Mouse (Mus musculus) kidney, embryonic 15.5 days (tissue): Measurements from ENCODE around the gene Gck. TPM values are rescaled to one million over a fixed set of nuclear protein-coding genes. Genes with fewer than 3 reads are reported as not detected.

ENCODE experiments used
- ATAC-seq: fragments of 200-750 bp; cut with Nextera tagmentation; replicated peaks from 2 replicates; pipeline ENCODE4 v1.8.0; 2017; ENCODE audit warnings: moderate TSS enrichment; ENCODE audit not compliant: low FRiP score
- H3K27ac ChIP-seq: fragments of 300-500 bp; sonication (generic); 2 replicates; pipeline ENCODE4 v1.5.1; 2015; ENCODE audit warnings: mild to moderate bottlenecking, inconsistent platforms
- H3K27me3 ChIP-seq: fragments of 300-500 bp; sonication (generic); 2 replicates; pipeline ENCODE4 v1.6.1; 2015; ENCODE audit warnings: inconsistent platforms
- H3K36me3 ChIP-seq: fragments of 300-500 bp; sonication (generic); 2 replicates; pipeline ENCODE4 v1.6.1; 2015; ENCODE audit warnings: inconsistent platforms
- H3K4me1 ChIP-seq: fragments of 300-500 bp; sonication (generic); 2 replicates; pipeline ENCODE4 v1.6.1; 2015; ENCODE audit warnings: inconsistent platforms
- H3K4me2 ChIP-seq: fragments of 300-500 bp; sonication (generic); 2 replicates; pipeline ENCODE4 v1.6.1; 2015; ENCODE audit warnings: moderate library complexity, mild to moderate bottlenecking, inconsistent platforms
- H3K4me3 ChIP-seq: fragments of 300-500 bp; sonication (generic); replicated peaks from 2 replicates; pipeline ENCODE4 v1.5.1; 2015; ENCODE audit warnings: mild to moderate bottlenecking, inconsistent platforms
- H3K9ac ChIP-seq: fragments of 300-500 bp; sonication (generic); 2 replicates; pipeline ENCODE4 v1.6.1; 2015; ENCODE audit warnings: mild to moderate bottlenecking, inconsistent platforms
- H3K9me3 ChIP-seq: fragments of 300-500 bp; sonication (generic); replicated peaks from 2 replicates; pipeline ENCODE4 v1.6.1; 2016; ENCODE audit warnings: inconsistent platforms
- WGBS: fragments of 180-500 bp; shearing (Covaris S2); methylation state at CpG from one replicate; pipeline ENCODE4 v1.1.7; 2015; ENCODE audit warnings: mixed read lengths; 5-methylcytosine and 5-hydroxymethylcytosine counted together
- polyA plus RNA-seq: library from polyadenylated mRNA; unstranded; fragments of >200 nt; fragmentation: Nextera tagmentation; extraction: Ambion mirVana; gene quantifications from 2 replicates; pipeline ENCODE4 v1.2.1, GENCODE M21; 2015

Gck gene
- polyA plus RNA-seq, 1 experiment from 2014 or later, result 2.0 TPM

DNA sequence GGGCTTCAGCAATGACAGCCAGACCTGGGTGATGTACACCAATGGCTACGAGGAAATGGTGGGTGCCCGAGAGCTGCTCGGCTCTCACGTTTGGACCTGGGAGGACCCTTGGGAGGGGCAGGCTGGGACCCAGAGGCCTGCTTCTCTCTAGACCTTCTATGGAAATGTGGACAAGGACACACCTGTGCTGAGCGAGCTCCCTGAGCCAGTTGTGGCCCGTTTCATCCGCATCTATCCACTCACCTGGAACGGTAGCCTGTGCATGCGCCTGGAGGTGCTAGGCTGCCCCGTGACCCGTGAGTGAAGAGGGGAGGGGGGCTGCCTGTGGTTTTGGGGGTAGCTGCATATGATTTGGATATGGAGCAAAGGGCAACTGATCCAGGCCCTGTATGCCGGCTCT lies 81.6 kb downstream of the Gck start:
- no peak overlapping the region for H3K9ac ChIP-seq
- H3K4me1 ChIP-seq, result peaks cover 32% of the 10 kb centered on the region
- WGBS, result 83% methylated on average over 12 of the region's 12 CpGs
- H3K27me3 ChIP-seq, result no peaks in the 10 kb centered on the region
- no peak for ATAC-seq
- no peak overlapping the region for H3K4me2 ChIP-seq
- H3K9me3 ChIP-seq, result no peaks in the 10 kb centered on the region
- no peak overlapping the region for H3K4me3 ChIP-seq
- no peak overlapping the region for H3K27ac ChIP-seq
- peaks cover 75% of the 10 kb centered on the region for H3K36me3 ChIP-seq

DNA sequence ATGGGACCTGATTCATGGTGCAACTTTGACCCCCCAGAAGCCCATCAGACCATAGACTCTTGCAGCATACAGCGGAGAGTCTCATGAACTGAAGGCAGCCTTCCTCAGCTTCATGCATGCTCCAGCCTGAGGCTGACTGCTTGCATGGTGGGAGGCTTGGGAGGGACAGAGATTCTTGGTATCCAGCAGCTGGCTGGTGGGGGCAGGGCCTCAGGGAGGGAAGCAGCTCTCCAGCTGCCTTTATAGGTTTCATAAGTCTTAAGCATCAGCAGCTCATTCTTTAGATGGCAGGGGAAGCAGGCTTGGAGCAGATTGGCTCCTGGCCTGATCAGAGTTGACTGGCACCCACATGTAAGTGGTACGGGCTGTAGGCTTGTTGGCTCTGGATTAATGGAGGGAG lies 82.7 kb downstream of the Gck start:
- H3K27ac ChIP-seq, result peak overlapping the region; percentile 41
- WGBS, result 71% methylated on average over 2 of the region's 2 CpGs
- no peaks in the 10 kb centered on the region for H3K27me3 ChIP-seq
- no peaks in the 10 kb centered on the region for H3K9me3 ChIP-seq
- no peak for ATAC-seq
- H3K36me3 ChIP-seq, result peaks cover 64% of the 10 kb centered on the region
- no peak overlapping the region for H3K4me2 ChIP-seq
- peaks cover 43% of the 10 kb centered on the region for H3K4me1 ChIP-seq
- H3K9ac ChIP-seq, result no peak overlapping the region
- H3K4me3 ChIP-seq, result no peak overlapping the region

DNA sequence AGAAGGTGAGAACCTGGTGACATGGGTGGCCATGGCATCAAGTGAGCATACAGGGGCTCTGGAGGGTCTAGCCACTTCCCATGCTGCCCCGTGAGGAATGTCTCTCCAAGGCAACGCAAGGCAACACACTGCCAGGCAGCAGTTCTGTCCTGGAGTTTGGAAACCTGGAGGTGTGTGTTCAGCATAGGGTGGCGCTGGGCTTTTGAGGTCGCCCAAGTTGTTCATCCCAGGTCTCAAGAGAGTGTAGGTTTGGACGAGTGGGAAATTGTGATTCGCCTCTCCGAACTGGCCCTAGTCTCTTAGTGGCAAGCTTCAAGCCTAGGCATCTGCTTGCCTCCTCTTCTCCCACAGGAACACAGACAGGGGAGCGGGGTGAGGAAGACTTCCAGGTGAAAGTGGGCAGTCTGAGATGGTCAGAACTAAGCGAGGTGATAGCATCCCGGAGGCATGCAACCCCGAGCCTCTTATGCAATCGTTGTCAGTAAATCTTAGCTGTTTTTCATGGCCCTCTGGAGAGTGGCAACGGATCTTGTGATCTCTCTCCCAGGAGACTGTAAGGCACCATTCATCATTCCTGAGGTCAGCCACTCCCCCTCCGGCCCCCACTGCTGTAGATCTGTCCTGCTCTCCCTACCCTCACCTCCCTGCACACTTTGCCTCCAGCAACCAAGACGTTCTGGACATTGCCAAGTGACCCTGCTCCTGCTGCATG lies 87.3 kb downstream of the Gck start:
- Histone ChIP-seq H3K4me1 (peaks cover 49% of the 10 kb centered on the region), H3K27me3 (peaks cover 9% of the 10 kb centered on the region), H3K4me3 (peak overlapping the region; percentile 51), H3K9me3 (no peaks in the 10 kb centered on the region), H3K4me2 (peak overlapping the region; percentile 91), H3K9ac (peak overlapping the region; percentile 59; the same call in 1 of the 2 replicates), H3K27ac (peak overlapping the region; percentile 64), H3K36me3 (peaks cover 17% of the 10 kb centered on the region)
- ATAC-seq, result peak; percentile 68
- WGBS, result 9% methylated on average over 15 of the region's 15 CpGs

DNA sequence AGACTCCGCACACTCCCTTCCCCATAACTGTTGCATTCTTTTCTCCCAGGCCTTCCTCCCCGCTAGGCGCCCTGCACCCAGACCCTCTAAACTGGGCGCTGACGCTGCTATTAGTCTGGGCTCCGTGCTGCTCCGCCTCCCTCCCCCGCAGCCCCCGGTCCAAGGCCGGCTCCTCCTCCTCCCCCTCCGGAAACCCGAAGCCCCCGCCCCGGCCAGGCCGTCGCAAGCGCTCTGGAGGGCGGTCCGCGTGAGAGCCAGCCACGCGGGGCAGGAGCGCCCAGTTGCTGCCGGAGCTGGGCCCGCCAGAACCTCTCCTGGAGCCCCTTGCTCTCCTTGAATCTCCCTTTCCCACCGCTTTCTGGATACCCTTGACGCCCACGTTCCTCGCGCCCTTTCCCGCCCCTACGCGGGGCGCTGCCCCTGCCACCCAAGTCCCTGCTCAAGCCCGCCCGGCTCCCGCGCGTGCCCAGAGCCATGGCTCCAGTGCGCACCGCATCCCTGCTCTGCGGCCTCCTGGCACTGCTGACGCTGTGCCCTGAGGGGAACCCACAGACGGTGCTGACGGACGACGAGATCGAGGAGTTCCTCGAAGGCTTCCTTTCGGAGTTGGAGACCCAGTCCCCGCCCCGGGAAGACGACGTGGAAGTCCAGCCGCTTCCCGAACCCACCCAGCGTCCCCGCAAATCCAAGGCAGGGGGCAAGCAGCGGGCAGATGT lies 88.0 kb downstream of the Gck start, which contains the start of gene Aebp1:
Gene Aebp1 (plus strand): TSS at position 270 of the 716 bp plus-strand sequence.
- Histone ChIP-seq H3K4me2 (peak within 1 kb of the TSS; percentile 91), H3K9ac (peak within 1 kb of the TSS; percentile 59), H3K27me3 (peaks cover 9% of the 10 kb centered on the region), H3K4me3 (peak within 1 kb of the TSS; percentile 51), H3K4me1 (peaks cover 42% of the 10 kb centered on the region), H3K36me3 (peaks cover 15% of the 10 kb centered on the region), H3K9me3 (no peaks in the 10 kb centered on the region), H3K27ac (peak within 1 kb of the TSS; percentile 64)
- WGBS, result under 1% methylated on average over 59 of the region's 59 CpGs
- peak; percentile 70 for ATAC-seq

DNA sequence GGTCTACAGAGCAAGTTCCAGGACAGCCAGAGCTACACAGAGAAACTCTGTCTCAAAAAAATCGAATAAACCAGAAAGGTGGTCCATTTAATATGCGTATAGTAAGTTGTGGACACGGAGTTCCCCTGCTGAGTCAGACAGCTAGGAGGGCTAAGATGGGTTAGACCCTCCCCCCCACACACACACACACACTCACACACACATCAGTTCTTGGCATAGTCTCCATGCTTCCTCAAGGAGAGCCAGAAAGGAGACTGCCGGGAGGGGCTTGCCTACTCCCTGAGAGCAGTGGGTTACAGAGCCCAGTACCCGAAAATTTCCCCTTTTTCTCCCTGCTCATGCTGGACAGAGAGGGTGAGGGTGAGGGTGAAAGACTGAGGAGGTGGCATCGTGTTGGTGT lies 89.2 kb downstream of the Gck start:
- Histone ChIP-seq H3K4me3 (no peak overlapping the region), H3K4me2 (no peak overlapping the region), H3K27ac (no peak overlapping the region), H3K9me3 (no peaks in the 10 kb centered on the region), H3K9ac (no peak overlapping the region), H3K36me3 (peaks cover 15% of the 10 kb centered on the region), H3K4me1 (peaks cover 39% of the 10 kb centered on the region), H3K27me3 (peaks cover 9% of the 10 kb centered on the region)
- no peak for ATAC-seq
- WGBS, result 66% methylated on average over 6 of the region's 6 CpGs

DNA sequence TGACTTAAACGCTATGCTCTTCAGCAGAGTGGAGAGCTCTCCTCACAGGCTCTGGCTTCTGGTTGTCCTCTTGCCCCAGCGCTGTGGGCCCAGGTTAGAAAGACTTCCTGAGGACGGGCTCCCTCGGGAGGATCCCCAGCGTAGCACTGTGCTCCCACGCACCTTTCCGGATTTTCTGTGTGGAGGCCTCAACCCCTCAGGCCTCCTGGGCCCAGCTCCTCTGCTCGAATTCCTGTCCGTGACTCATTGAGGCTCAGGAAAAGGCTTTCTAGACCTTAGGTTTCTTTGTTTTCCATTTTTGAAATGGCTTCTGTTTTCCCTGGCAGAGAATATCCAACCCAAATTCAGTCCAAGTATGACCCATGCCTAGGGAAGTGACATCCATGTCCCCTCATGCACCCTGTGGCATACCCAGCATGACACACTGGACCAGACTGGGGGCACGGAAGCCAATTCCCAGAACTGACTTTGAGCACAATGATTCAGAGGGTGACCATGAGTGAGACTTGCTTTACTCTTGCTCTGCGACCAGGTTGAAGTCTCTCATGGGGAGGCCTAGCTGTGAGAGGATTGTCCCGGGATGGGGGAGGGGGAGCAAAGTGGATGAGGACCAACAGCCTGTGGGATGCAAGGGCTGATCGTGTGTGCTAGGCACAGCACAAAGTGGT lies 89.9 kb downstream of the Gck start:
- no peak overlapping the region for H3K4me2 ChIP-seq
- no peak overlapping the region for H3K9ac ChIP-seq
- H3K27ac ChIP-seq, result no peak overlapping the region
- H3K36me3 ChIP-seq, result peaks cover 8% of the 10 kb centered on the region
- H3K4me3 ChIP-seq, result no peak overlapping the region
- H3K27me3 ChIP-seq, result peaks cover 9% of the 10 kb centered on the region
- no peak for ATAC-seq
- H3K9me3 ChIP-seq, result no peaks in the 10 kb centered on the region
- 82% methylated on average over 13 of the region's 13 CpGs for WGBS
- peaks cover 40% of the 10 kb centered on the region for H3K4me1 ChIP-seq

DNA sequence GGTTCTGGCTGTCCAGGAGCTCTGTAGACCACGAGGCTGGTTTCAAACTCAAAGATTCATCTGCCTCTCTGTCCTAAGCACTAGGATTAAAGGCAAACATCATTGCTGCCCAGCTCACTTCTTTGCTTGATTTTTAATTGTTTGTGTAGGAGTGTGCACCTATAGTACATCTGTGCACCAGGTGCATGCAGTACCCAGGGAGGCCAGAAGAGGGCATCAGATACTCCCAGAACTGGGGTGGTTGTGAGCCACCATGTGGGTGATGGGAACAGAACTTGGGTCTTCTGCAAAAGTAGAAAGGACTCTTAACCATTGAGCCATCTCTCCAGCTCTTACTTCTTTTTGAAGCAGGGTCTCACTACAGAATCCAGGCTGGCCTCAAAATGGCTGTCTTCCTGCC lies 91.2 kb downstream of the Gck start:
- Histone ChIP-seq H3K4me3 (no peak overlapping the region), H3K9me3 (no peaks in the 10 kb centered on the region), H3K4me1 (peaks cover 34% of the 10 kb centered on the region), H3K27me3 (peaks cover 9% of the 10 kb centered on the region), H3K27ac (no peak overlapping the region), H3K9ac (no peak overlapping the region), H3K36me3 (no peaks in the 10 kb centered on the region), H3K4me2 (no peak overlapping the region)
- no peak for ATAC-seq
- 85% methylated on average over 1 of the region's 1 CpGs for WGBS

DNA sequence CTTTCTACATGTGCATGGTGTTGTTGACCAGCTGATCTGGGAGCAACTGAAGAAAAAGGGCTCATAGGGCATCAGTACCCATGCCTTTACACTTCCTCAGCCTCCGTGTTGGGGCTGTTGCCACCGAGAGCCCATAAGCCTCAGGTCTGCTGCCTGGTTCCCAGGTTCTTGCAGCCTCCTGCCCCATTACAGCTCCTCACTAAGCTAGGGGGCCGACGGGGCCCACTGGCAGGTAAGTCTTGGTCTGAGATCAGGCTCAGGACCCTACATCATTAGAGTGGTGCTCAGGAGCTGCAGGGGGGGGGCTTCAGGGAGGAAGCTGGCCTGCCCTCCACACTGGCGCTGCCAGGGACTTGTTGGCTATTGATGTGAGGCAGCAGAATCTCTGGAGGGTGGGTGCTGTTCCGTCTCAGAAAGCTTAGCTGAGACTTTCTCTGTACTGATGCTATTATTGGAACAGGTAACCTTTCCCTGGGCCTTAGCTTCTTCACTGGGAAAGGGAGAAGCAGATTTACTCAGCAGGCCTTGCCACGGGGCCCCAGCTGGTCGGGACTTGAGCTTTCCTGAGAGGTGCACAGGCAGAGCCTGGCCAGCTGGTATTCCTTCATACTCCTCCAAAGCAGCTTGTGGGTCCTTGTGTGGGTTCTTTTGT lies 93.3 kb downstream of the Gck start:
- Histone ChIP-seq H3K9ac (no peak overlapping the region), H3K9me3 (no peaks in the 10 kb centered on the region), H3K36me3 (no peaks in the 10 kb centered on the region), H3K4me2 (no peak overlapping the region), H3K27ac (no peak overlapping the region), H3K27me3 (peaks cover 9% of the 10 kb centered on the region), H3K4me3 (no peak overlapping the region), H3K4me1 (peaks cover 24% of the 10 kb centered on the region)
- 79% methylated on average over 8 of the region's 8 CpGs for WGBS
- no peak for ATAC-seq

DNA sequence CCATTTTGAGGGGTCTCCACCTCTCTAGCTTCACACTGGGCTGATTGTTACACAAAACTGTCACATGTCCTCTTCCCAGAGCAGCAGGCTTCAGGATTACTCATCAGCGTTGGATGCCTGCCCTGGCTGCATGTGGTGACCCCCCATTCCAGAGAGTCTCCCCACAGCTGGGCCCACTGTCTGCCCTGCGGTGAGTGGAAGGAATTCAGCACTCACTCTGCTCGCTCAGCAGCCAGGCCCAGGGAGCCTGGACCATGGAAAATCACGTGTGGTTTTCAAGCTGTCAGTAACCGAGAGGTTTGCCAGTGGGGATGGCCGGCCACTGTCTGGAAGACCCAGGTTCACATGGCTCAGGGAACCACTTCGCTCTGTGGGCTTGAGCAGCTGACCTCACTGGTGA lies 94.0 kb downstream of the Gck start:
- Histone ChIP-seq H3K9me3 (no peaks in the 10 kb centered on the region), H3K9ac (no peak overlapping the region), H3K27me3 (peaks cover 5% of the 10 kb centered on the region), H3K4me3 (no peak overlapping the region), H3K36me3 (no peaks in the 10 kb centered on the region), H3K27ac (no peak overlapping the region), H3K4me2 (no peak overlapping the region), H3K4me1 (peaks cover 24% of the 10 kb centered on the region)
- WGBS, result 41% methylated on average over 7 of the region's 7 CpGs
- ATAC-seq, result no peak

DNA sequence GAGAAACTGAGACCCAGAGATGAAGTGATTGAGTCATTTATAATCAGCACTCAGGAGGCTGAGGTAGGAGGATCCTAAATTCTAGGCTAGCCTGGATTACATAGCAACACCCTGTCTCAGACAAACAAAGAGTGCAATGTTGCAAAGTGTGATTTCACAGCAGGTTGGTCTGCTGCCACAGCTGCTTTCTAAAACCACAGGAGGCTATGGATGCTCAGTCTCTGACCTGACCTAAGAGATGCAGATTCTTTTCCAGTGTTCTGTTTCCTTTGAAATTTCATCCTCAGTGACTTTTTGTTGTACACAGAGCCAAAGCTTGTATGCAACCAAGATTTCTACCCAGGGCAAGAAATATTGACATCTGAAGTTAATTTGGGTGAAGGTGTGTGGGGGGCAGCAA lies 94.4 kb downstream of the Gck start:
- H3K9me3 ChIP-seq, result no peaks in the 10 kb centered on the region
- H3K36me3 ChIP-seq, result no peaks in the 10 kb centered on the region
- H3K9ac ChIP-seq, result no peak overlapping the region
- no peak overlapping the region for H3K4me2 ChIP-seq
- peaks cover 5% of the 10 kb centered on the region for H3K27me3 ChIP-seq
- peaks cover 25% of the 10 kb centered on the region for H3K4me1 ChIP-seq
- ATAC-seq, result no peak
- no peak overlapping the region for H3K27ac ChIP-seq
- H3K4me3 ChIP-seq, result no peak overlapping the region

DNA sequence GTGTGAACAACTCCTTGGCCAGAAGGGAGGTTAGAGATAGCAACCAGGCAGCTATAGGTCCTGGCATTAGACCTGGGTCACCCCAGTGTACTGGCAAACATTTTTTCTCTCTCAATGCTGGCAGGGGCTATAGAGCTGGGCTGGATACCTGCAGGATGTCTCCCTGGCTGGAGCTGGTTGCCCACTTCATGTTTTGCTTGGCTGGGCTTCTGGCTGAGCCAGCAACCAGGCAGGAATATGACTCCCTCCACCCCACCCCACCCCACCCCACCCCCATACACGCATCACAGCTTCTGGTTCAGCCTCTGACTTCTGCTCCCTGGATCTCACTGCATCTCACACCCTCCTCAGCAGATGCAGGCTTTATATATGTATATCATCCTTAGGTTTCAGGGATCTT lies 97.6 kb downstream of the Gck start:
- Histone ChIP-seq H3K9ac (no peak overlapping the region), H3K27me3 (no peaks in the 10 kb centered on the region), H3K27ac (peak overlapping the region; percentile 60), H3K9me3 (no peaks in the 10 kb centered on the region), H3K4me2 (no peak overlapping the region), H3K4me3 (no peak overlapping the region), H3K36me3 (no peaks in the 10 kb centered on the region), H3K4me1 (peaks cover 36% of the 10 kb centered on the region)
- 19% methylated on average over 1 of the region's 1 CpGs for whole genome bisulfite sequencing
- peak; percentile 62 for ATAC-seq
